Mouse (Mus musculus) induced T-regulatory cell, adult 2 months (primary cell): ENCODE results near the gene Hoxc4.

Source experiments
- DNase-seq: peaks from one replicate; pipeline ENCODE4 v3.0.0-alpha.2; 2012; ENCODE audit warnings: low read depth

Hoxc4 gene

GRCm38 (mm10) chr15:102990461-102991397, 28.0 kb upstream of the Hoxc4 start, which contains the start of gene Hoxc8:
Hoxc8 (plus strand) TSS chr15:102990607.
- no peak for DNase-seq

- no peak for DNase-seq
Measured at GRCm38 (mm10) chr15:102991782-102992181, 27.0 kb upstream of the Hoxc4 start.

GRCm38 (mm10) chr15:102992206-102992605, 26.5 kb upstream of the Hoxc4 start:
- DNase-seq, result no peak

GRCm38 (mm10) chr15:102992863-102993262, 25.9 kb upstream of the Hoxc4 start:
- no peak for DNase-seq

- no peak for DNase-seq
Measured at GRCm38 (mm10) chr15:102996548-102996947, 22.2 kb upstream of the Hoxc4 start.

GRCm38 (mm10) chr15:102997431-102997830, 21.3 kb upstream of the Hoxc4 start:
- DNase-seq, result no peak

- DNase-seq, result no peak
Measured at GRCm38 (mm10) chr15:102997939-102998355, 20.8 kb upstream of the Hoxc4 start, which contains the start of gene Hoxc6. Hoxc6 (plus strand) TSS chr15:102998257.

GRCm38 (mm10) chr15:102998608-102999182, 20.0 kb upstream of the Hoxc4 start:
- no peak for DNase-seq

- peak; percentile 72 for DNase-seq
Measured at GRCm38 (mm10) chr15:102999183-102999831, 19.4 kb upstream of the Hoxc4 start.

GRCm38 (mm10) chr15:102999955-103000354, 18.8 kb upstream of the Hoxc4 start:
- DNase-seq, result no peak

GRCm38 (mm10) chr15:103000501-103000901, 18.2 kb upstream of the Hoxc4 start:
- DNase-seq, result no peak

GRCm38 (mm10) chr15:103001370-103001769, 17.4 kb upstream of the Hoxc4 start:
- DNase-seq, result no peak

- DNase-seq, result no peak
Measured at GRCm38 (mm10) chr15:103002156-103002555, 16.6 kb upstream of the Hoxc4 start.

- no peak for DNase-seq
Measured at GRCm38 (mm10) chr15:103002821-103003448, 15.8 kb upstream of the Hoxc4 start.

GRCm38 (mm10) chr15:103005308-103005707, 13.4 kb upstream of the Hoxc4 start:
- DNase-seq, result no peak

GRCm38 (mm10) chr15:103005797-103006196, 12.9 kb upstream of the Hoxc4 start:
- no peak for DNase-seq

GRCm38 (mm10) chr15:103006326-103006725, 12.4 kb upstream of the Hoxc4 start:
- DNase-seq, result no peak

GRCm38 (mm10) chr15:103009265-103010111, 9.2 kb upstream of the Hoxc4 start:
- no peak for DNase-seq

- no peak for DNase-seq
Measured at GRCm38 (mm10) chr15:103010112-103010846, 8.5 kb upstream of the Hoxc4 start.

- no peak for DNase-seq
Measured at GRCm38 (mm10) chr15:103010847-103011555, 7.7 kb upstream of the Hoxc4 start.
